Mouse (Mus musculus): ENCODE measurements around the gene Lpin1. TPM values are rescaled to one million over a fixed set of nuclear protein-coding genes. Genes with fewer than 3 reads are reported as not detected.
A peak's percentile ranks its signal among the peaks of the same experiment; 100 is the strongest.

The Lpin1 gene
- total RNA-seq, 2 experiments from 2014 or later, result 10.9 to 20.9 TPM

DNA sequence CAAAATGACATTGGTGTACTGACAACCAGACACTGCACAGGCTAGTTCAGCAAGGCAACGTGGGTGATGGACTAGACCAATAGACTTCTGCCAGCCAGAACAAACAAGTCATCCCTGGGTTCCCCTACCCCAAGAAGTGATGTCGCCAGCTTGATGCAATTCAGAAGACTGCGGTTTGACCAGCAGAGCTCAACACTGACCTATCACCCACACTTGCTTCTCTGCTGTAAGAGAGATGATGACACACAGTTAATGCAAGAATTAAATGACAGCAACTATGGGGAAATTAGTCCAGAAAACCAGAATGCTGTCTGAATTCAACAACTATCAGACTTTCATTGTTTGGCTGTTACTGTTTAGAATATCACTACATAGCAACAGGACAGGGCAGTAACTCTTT lies 9.5 kb upstream of the Lpin1 start:
- no peak for ATAC-seq (replicated peaks; ENCODE audit: low FRiP score, poor library complexity, severe bottlenecking)

DNA sequence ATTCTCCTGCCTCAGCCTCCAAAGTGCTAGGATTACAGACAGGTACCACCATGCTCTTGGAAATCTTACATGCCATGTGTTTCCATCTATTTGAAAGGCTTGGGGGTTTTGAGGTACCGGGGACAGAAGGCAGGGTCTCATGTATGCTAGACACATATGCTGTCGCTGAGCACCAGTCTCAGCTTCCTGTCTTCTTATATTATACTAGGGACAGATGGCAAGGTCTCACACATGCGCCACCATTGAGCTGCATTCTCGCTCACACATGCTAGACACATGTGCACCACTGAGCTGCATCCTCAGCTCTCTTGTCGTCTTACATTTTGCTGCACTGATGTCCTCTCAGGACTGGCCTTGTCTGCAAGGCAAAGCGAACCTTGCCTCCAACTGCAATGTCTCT lies 8.7 kb upstream of the Lpin1 start:
- no peak for ATAC-seq (replicated peaks; ENCODE audit: low FRiP score, poor library complexity, severe bottlenecking)

DNA sequence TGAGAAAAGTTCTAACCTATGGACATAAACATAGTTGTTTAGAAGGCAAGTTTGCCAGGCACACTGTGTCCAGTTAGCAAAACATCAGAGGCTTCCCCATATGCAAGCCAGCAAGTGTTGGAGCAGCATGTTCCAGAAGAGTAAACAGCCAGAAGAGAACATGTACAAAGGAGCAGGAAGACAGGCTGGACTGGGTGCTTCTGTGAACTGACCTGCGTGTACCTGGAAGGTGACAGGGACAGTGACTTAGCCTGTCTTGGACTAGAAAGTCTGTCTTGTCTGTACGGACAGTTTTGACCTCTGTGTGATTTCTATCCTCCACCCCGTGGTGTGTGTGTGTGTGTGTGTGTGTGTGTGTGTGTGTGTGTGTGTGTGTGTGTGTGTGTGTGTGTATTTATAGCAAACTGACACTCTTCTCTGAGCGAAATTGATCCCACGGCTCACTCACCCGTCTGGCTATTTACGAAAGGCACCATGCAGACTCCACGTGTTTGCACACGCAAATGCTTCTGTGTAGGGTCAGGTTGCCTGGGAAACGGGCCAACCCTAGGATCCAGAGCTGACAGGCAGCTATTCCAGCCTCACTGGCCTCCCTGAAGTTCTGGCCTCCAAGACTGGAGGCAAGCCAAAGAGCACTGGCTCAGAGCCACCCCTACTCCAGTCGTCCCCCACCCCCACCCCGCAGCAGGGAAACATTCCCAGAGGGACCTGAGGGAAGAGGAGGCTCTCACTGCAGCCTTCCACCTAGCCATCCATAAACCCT lies 7.9 kb upstream of the Lpin1 start:
- no peak for ATAC-seq (replicated peaks; ENCODE audit: low FRiP score, poor library complexity, severe bottlenecking)

DNA sequence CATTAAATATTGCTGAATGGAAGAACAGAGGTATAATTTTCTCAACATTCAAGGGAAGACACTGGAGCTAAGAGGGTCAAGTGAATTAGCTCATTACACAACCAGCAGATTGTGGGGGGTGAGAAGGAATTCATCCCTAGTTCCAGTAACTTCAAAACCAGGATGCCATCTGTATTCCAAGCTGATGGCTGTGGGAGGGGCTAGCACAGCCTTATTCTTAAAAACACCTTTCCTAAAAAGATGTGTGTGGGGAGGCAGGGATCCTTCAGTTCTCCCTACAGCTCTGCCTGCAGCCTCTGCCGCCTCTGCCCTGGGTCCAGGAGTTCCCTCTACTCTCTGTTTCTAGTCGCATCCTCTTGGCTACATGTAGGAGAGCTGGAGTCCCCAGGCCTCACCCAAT lies 5.0 kb upstream of the Lpin1 start:
- no peak for ATAC-seq (replicated peaks; ENCODE audit: low FRiP score, poor library complexity, severe bottlenecking)

DNA sequence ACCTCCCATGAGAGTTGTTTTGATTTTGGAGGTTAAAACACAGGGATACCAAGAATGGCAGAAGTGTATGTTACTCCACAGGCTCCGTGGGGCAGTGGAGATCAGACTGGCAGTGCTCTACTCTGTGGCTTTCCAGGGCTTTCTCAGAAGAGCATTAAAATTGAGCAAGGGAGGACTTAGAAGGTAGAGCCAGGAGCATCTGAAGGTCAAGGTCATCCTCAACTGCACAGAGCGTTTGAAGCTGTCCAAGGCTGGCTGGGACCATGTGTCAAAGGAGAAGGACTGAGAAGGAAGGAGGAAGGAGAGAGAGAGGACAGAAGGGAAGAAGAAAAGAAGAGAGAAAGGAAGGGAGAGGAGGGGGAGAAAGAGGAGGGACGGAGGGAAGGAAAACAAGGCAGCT lies 3.8 kb upstream of the Lpin1 start:
- no peak for ATAC-seq (replicated peaks; ENCODE audit: low FRiP score, poor library complexity, severe bottlenecking)

DNA sequence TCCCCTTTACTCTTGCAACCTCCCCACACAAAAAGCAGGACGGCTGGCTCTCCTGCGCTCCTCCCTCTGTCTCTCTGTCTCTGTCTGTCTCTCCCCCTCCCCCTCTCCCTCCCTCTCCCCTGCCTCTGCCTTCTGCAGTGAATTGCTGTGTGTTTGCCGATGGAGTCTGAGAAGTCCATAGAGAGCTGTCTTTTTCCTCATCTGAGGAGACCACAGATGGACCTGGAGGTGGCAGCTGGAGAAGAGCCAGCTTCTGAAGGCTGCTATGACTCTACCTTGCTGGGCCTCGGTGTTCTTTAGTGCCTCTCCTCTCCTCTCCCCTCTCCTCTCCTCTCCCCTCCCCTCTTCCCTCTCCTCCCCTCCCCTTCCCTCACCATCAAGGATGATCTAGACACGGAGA lies 5.1 kb downstream of the Lpin1 start:
- no peak for ATAC-seq (replicated peaks; ENCODE audit: low FRiP score, poor library complexity, severe bottlenecking)

DNA sequence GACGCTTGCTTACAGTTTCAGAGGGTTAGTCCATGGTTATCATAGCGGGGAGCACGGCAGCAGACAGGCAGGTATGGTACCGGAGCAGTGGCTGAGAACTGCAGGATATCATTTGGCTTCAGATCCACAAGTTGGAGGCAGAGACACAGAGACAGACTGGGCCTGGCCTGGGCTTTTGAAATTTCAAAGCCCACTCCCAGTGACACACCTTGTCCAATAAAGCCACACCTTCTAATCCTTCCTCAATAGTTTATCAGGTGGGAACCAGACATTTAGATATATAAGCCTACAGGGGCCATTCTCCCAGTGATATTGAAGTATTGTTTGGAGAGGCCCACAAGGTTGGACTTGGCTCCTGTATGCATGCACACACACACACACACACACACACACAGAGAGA lies 8.5 kb downstream of the Lpin1 start:
- no peak for ATAC-seq (replicated peaks; ENCODE audit: low FRiP score, poor library complexity, severe bottlenecking)

DNA sequence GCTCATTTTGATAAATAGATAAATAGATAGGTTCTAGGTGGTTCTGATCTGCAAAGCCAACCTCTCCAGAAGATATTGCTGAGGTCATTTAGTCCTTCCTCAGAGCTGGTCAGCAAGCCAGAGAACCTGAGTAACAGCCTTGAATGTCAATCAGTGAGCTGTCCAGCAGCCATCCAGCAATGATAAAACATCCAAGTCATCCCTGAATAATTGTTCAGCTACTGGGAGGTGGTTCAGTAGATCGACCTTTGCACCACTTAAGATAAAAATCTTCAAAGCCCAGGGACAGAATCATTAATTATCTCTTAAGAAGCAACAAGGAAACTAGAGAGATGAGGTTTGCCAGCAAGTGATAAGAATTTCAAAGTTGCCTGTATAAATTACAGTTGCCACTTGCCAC lies 10.4 kb downstream of the Lpin1 start:
- ATAC-seq (replicated peaks; ENCODE audit: low FRiP score, poor library complexity, severe bottlenecking), result no peak

DNA sequence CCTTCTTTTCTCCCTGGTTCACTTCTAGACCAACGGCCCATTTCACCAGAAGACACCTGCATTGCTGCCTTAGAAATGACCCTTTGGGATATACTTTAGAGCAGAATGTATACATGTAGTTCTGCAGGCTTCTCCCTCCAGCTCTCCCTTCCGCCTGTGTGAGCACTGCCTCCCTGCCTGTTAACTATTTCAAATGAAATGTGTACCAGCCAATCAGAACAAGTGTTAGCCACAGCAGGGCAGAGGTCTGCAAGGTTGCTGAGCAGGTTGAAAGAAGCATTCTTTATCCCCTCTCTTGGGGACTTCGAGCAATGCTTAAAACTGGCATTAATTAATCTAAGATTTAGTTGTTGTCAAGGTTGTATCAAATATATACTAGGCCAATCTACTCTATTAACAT lies 11.4 kb downstream of the Lpin1 start:
- no peak for ATAC-seq (replicated peaks; ENCODE audit: low FRiP score, poor library complexity, severe bottlenecking)

DNA sequence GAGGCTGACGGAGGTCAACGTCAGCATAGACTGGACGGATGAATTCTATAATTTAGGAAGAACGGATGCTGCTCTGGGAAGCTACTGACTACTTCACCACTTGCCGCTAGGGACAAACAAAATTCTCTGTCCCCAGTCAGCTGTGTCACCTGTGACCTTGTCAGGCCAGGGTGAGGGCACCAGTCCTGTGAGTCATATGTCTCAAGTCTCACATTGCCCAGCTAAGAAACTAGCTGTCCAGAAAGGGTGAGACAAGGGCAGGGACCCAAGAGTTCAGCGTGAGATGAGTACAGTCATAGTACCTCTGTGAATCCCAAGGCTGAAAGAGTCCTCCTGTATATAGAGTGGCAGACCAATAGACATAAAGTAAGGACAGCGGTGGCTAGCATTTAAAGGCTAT lies 17.0 kb downstream of the Lpin1 start:
- ATAC-seq (replicated peaks; ENCODE audit: low FRiP score, poor library complexity, severe bottlenecking), result no peak

DNA sequence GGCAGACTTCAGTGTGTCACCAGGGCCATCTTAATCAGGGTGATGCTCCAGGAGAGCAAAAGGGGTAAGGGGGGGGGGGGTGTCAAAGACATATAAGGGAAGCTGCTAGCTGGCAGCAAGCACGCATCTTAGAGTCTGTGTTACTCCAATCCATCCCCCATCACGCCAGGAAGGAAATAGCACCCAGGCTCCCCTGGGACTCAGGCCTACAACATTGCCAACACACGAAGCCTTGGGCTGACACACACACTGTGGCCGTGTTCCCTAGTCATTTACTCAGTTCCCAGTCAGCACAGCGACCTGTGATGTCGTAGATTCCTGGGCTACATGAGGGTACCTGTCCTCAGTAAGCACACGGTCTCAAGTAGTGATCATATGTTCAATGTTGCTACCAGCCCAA lies 17.8 kb downstream of the Lpin1 start:
- ATAC-seq (replicated peaks; ENCODE audit: low FRiP score, poor library complexity, severe bottlenecking), result no peak

DNA sequence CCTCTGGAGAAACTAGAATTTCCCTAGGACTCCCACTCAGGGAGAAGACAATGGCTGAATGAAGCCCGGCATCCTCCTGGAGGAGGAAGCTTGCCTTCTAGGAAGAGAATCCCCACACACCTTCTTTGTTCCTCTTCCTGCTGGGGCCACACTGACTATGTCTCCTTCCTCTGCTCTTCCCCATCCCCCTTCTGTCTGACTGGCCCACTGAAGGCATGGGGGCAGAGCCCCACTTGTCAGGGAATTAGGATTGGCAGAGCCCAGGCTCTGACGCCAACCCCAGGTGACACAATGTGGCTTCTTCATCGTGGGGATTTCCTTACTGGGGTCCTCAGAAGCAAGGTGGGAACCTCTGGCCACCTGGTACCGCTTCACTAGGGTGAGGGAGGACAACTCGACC lies 18.3 kb downstream of the Lpin1 start:
- ATAC-seq (replicated peaks; ENCODE audit: low FRiP score, poor library complexity, severe bottlenecking), result no peak

DNA sequence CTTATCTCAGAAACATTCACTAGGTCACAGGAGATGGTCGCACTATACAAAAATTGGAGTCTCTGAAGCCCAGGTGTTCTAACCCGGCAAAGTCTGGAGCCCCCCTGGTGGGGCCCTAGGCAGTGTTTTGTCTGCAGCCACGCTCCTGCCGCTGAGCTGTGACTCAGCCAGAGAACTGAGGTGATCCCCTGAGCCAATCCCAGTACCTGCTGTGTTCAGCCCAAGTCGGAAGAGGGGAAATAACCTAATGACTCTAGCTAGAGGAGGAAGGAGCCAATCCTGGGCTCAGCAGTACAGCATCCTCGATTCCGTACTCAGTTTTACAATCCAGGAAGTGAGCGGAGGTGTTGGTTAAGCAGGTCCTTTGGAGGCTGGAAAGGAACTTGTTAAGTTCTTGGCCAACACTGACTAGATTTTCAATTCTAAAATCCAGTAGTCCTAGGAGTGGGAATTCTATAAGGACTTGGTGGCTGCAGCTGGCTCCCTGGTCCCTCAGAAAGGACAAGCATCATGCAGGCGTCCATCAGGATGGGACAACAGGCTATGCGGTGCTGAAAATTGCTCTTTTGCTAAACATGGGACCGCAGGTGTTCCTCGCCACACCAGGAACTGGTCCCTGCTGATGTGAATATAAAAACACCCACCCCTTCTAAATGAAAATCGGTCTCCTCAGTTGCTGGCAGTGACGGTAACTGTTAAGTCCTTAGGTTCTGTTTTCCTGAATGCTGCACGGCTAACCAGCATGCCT lies 19.1 kb downstream of the Lpin1 start:
- no peak for ATAC-seq (replicated peaks; ENCODE audit: low FRiP score, poor library complexity, severe bottlenecking)

DNA sequence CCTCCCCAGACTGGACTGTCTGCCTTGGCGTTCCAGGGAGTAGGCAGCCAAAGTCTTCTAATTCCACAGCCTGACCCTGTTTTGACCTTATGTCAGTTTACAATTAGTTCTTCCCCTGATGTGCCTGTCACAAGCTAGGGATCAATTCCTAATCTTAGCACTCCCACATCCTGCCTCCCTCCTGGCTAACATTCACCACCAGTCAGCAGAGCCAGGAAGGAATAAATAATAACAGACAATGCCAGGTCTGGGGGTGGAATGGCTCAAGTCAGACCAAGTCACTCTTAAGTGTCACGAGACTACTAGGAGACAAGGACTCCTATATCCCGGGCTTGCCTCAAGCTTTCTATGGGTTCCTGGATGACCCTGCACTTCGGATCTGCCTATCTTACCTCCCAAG lies 20.8 kb downstream of the Lpin1 start:
- ATAC-seq (replicated peaks; ENCODE audit: low FRiP score, poor library complexity, severe bottlenecking), result no peak

DNA sequence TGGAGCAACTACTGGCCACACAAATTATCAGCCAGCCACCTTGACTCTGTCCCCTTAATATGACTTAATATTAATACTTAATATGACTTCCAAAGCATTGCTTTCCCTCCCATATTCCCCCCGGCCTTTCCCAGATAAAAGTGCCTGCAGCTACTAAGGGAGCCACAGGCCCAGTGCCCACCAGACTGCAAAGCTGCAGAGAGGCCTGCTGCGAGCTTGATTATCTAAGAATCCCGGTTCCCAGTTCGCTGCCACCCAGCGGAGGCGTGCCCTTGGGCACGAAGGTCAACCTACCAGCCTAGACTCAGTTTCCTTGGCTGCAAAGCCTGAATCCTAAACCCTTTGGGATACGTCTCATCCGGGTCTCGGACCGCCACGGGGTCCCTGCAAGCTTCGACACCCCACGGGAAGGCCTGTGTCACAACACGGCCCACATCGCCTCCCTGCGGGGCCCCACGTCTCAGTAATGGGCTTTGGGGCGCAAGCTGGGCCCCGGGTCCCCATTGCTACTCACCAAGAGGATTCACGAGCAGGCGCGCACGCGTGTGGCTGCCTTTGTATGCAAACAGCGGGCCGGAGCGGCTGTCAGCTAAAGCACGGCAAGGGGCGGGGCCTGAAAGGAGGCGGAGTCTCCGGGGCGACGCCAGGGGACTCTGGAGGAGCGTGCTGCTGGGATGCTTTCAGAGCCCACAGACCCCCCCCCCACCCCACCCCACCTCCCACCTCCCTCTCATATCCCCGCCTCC lies 21.4 kb downstream of the Lpin1 start:
- ATAC-seq (replicated peaks; ENCODE audit: low FRiP score, poor library complexity, severe bottlenecking), result peak; percentile 87

DNA sequence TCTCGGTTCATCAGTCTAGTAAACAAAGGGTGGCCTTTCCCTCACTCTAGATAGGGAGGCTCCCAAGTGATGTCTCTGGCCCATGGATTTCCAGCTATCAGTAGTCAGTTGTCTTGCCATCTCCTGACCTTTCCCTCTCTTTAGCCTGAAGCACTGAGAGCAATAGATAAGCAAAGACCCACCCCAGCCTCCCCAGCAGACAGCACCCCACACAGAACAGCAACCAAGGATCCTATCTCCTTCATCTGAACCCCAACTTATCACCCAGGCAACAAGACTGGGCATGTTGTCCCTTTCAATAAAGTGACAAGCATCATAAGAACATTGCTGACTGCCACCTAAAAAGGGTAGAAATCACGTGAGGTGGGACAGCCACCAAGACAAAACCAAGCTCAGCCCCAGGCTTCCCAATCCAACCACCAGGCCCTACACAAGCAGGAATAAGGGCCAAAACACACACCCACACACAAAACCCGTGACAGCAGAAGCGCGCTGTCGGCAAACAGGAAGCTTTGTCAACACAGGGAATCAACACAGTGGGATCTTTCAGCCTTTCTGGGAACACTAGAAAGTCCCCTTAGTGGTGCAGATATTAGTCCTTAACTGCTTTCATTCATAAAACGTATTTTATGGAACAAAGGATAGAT lies 22.2 kb downstream of the Lpin1 start:
- no peak for ATAC-seq (replicated peaks; ENCODE audit: low FRiP score, poor library complexity, severe bottlenecking)

DNA sequence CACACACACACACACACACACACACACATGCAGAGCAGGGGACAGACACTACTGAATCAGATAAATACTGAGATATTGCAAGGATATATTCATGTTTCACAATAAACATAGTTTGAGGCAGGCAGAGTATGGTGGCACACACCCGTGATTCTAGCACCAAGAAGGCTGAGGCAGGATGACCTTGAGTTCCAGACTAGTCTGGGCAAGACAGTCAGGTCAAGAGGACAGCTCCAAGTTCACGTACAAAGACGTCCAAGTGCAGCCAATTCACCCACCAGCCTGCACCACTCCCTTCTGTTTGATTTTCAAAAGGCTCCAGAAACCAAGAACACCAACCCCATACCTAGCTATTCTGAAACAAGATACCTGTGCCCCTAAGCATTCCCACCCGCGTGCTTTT lies 23.0 kb downstream of the Lpin1 start:
- ATAC-seq (replicated peaks; ENCODE audit: low FRiP score, poor library complexity, severe bottlenecking), result no peak

DNA sequence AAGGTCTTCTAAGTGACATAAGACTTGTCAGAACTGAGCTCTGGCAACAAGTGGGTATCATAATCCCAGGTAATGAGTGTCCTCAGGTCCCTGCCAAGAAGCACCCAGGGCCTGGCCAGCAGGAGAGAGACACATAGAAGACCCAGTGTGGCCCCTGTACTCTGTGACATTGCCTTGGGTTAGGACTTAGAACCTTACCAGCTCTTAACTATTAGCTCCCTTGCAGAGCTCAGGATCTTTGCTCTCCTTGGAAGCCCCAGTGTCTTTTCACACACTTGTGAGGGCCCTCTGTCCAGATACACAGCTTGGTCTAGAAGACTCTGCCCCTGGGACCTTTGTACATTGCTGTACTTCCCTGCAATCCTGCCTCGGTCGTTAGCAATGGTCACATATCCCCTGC lies 23.7 kb downstream of the Lpin1 start:
- ATAC-seq (replicated peaks; ENCODE audit: low FRiP score, poor library complexity, severe bottlenecking), result no peak

DNA sequence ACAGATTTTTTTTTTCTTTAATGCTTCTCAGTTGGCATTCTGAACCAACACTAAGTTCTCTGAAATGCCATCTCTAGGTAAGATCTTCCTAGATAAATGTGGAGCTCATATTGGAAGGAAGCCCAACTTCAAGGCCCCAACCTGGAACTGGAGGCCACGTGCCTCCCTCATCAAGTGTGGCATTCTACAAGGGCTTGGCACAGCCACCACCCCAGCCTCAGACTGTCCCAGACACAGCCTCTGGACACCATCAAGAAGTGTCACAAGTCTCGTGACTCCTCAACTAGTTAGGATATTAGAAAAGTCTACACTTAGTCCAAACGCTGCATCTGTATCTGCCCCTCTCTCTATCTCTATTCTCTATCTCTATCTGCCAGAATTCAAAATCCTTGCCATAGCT lies 25.8 kb downstream of the Lpin1 start:
- ATAC-seq (replicated peaks; ENCODE audit: low FRiP score, poor library complexity, severe bottlenecking), result no peak

DNA sequence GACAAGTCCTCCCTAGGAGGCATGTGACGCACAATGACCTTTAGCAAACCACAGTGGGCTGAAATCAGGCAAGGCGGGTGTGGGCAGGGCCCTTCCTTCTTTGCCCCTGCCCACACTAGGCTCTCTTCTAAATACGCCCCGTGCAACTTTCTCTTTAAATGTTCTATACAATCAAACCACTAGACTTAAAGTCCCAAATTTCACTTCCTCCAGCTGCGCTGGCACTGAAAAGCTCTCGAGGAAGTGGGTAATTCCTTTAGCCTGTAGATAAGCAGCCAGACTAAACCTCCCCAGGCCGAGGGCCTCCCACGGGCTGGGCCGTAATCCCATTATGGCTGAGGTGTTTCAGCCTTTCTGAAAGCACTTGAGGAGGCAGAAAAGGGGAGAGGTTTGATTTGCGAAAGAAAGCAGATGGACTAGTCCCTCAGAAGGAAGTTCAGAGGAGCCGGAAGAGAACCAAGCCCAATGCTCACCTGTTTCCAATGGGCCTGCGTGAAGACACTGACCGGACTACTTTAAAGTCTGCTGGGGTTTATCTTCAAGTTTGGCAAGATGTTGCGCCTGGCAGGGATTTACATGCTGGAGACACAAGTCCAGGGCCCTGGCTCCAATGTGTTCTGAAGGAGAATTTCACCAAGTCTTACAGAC lies 26.6 kb downstream of the Lpin1 start:
- no peak for ATAC-seq (replicated peaks; ENCODE audit: low FRiP score, poor library complexity, severe bottlenecking)
